Mouse (Mus musculus): ENCODE results near the gene Klra2. TPM values are rescaled to one million over a fixed set of nuclear protein-coding genes. Genes with fewer than 3 reads are reported as not detected.
"Not testable (repeated sequence)": the region's sequence is repeated elsewhere in the genome, so short reads cannot be mapped to it uniquely, and the experiment has no call there.

Gene Klra2
- 0.51 TPM in 1 of 2 replicates, not detected in the other for polyA plus RNA-seq (2015; fragmentation: Nextera tagmentation; extraction: Ambion mirVana)

- Histone ChIP-seq H3K9me3 (replicated peaks) (no peaks in the 10 kb centered on the region), H3K4me3 (replicated peaks) (no peak within 1 kb of the TSS), H3K36me3 (no peaks in the 10 kb centered on the region), H3K27me3 (no peaks in the 10 kb centered on the region), H3K9ac (no peak within 1 kb of the TSS), H3K4me2 (replicated peaks) (no peak within 1 kb of the TSS), H3K4me1 (no peaks in the 10 kb centered on the region), H3K27ac (replicated peaks) (no peak within 1 kb of the TSS)
- WGBS: 82% methylated on average over 2 of the region's 2 CpGs
- no peak for ATAC-seq (ENCODE audit: insufficient number of reproducible peaks, low FRiP score, low TSS enrichment, low read depth)
Observed at GRCm38 (mm10) chr6:131247206-131247605, at the start of gene Klra2. TSS of gene Klra2 (minus strand) at chr6:131247362.

GRCm38 (mm10) chr6:131294435-131295112, 47.4 kb upstream of the Klra2 start:
- no peak overlapping the region for H3K27ac ChIP-seq (replicated peaks)
- H3K9ac ChIP-seq: no peak overlapping the region
- H3K27me3 ChIP-seq: no peaks in the 10 kb centered on the region
- no peak for ATAC-seq (ENCODE audit: insufficient number of reproducible peaks, low FRiP score, low TSS enrichment, low read depth)
- 82% methylated on average over 5 of the region's 5 CpGs for WGBS
- no peak overlapping the region for H3K4me2 ChIP-seq (replicated peaks)
- H3K4me1 ChIP-seq: 0 out of 2 replicates have a peak, but pooled peaks cover 7% of the 10 kb centered on the region
- no peaks in the 10 kb centered on the region for H3K36me3 ChIP-seq
- H3K9me3 ChIP-seq (replicated peaks): no peaks in the 10 kb centered on the region
- H3K4me3 ChIP-seq (replicated peaks): no peak overlapping the region

DNA sequence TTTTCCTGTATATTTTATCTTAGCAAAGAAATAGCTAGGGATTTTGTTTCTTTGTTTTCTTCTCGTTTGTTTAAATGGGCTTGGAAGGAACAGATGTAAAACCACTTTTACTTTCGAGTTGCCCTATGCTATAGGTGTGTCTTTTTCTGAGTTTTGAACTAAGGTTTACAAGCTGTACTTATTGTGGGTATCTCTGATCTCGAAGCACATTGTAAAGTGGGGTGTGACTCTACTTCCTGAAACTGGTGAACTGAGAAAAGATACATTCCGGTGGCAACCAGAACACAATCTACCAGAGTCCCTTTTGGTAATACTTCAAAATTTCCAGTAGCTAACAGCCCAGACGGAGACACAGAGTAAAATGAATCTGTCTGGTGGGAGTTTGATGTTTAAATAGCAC, 46.8 kb upstream of the Klra2 start:
- no peak for ATAC-seq (ENCODE audit: insufficient number of reproducible peaks, low FRiP score, low TSS enrichment, low read depth)
- no peaks in the 10 kb centered on the region for H3K27me3 ChIP-seq
- 0 out of 2 replicates have a peak, but pooled peaks cover 7% of the 10 kb centered on the region for H3K4me1 ChIP-seq
- H3K27ac ChIP-seq (replicated peaks): no peak overlapping the region
- 81% methylated on average over 5 of the region's 5 CpGs for WGBS
- no peak overlapping the region for H3K4me2 ChIP-seq (replicated peaks)
- H3K9ac ChIP-seq: no peak overlapping the region
- no peaks in the 10 kb centered on the region for H3K9me3 ChIP-seq (replicated peaks)
- no peaks in the 10 kb centered on the region for H3K36me3 ChIP-seq
- no peak overlapping the region for H3K4me3 ChIP-seq (replicated peaks)

GRCm38 (mm10) chr6:131292991-131293788, 46.0 kb upstream of the Klra2 start, which contains the start of gene Magohb:
TSS of gene Magohb (minus strand) at chr6:131293244.
- H3K4me3 ChIP-seq (replicated peaks): peak within 1 kb of the TSS; percentile 72
- H3K9ac ChIP-seq: peak within 1 kb of the TSS; percentile 58
- no peaks in the 10 kb centered on the region for H3K9me3 ChIP-seq (replicated peaks)
- H3K4me1 ChIP-seq: 0 out of 2 replicates have a peak, but pooled peaks cover 7% of the 10 kb centered on the region
- 2% methylated on average over 50 of the region's 51 CpGs for WGBS
- H3K27ac ChIP-seq (replicated peaks): peak within 1 kb of the TSS; percentile 68
- peak within 1 kb of the TSS; percentile 59 for H3K4me2 ChIP-seq (replicated peaks)
- peak; percentile 67 for ATAC-seq (ENCODE audit: insufficient number of reproducible peaks, low FRiP score, low TSS enrichment, low read depth)
- no peaks in the 10 kb centered on the region for H3K27me3 ChIP-seq
- H3K36me3 ChIP-seq: peaks cover 2% of the 10 kb centered on the region; the same call in 1 of the 2 replicates

DNA sequence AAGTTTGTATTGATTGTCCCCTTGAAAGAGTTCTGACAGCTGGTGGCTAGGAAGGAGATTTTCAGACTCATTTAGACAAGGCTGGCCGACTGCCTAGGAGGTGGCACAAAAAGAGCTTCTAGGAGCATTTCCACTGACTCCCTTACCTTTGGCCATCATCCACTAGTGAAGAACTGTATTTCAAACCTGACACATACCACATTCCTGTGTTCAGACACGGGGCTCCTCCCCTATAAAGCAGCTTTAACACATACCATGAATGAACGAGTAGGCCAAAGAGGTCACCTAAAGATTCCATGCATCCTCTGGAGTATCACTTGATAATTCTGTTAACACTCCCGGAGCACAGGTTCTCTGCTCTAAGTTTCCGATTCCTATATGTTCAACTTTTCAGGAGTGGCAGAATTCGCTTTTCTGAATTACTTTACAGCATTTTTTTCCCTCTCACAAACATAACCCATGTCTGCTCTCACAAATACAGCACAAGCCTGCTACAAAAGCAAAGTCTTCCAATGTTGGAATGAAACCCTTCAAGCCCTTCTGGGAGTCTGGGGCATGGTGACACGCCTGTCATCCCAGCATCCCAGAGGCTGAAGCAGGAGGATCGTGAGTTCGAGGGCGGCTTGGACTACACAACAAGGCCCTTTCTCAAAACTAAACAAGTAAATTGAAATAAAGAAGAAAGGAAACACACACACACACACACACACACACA, 45.3 kb upstream of the Klra2 start:
- 0 out of 2 replicates have a peak, but pooled peaks have one; percentile 5 for ATAC-seq (ENCODE audit: insufficient number of reproducible peaks, low FRiP score, low TSS enrichment, low read depth)
- Histone ChIP-seq H3K36me3 (peaks cover 5% of the 10 kb centered on the region; the same call in 1 of the 2 replicates), H3K9me3 (replicated peaks) (no peaks in the 10 kb centered on the region), H3K4me2 (replicated peaks) (peak overlapping the region; percentile 59), H3K4me3 (replicated peaks) (peak overlapping the region; percentile 72), H3K9ac (peak overlapping the region; percentile 58), H3K27me3 (no peaks in the 10 kb centered on the region), H3K4me1 (0 out of 2 replicates have a peak, but pooled peaks cover 7% of the 10 kb centered on the region), H3K27ac (replicated peaks) (peak overlapping the region; percentile 68)
- 15% methylated on average over 10 of the region's 10 CpGs for WGBS

GRCm38 (mm10) chr6:131290430-131290829, 43.3 kb upstream of the Klra2 start:
- H3K27ac ChIP-seq (replicated peaks): no peak overlapping the region
- 17% methylated on average over 2 of the region's 2 CpGs for WGBS
- no peak overlapping the region for H3K9ac ChIP-seq

DNA sequence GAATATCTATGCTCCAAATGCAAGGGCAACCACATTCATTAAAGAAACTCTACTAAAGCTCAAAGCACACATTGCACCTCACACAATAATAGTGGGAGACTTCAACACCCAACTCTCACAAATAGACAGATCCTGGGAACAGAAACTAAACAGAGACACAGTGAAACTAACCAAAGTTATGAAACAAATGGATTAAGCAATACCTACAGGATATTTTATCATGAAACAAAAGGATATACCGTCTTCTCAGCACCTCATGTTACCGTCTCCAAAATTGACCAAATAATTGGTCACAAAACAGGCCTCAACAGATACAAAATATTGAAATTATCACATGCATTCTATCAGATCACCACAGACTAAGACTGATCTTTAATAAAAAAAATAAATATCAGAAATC, 31.0 kb upstream of the Klra2 start:
- ATAC-seq (ENCODE audit: insufficient number of reproducible peaks, low FRiP score, low TSS enrichment, low read depth); H3K4me2 ChIP-seq (replicated peaks); H3K9ac ChIP-seq; H3K4me3 ChIP-seq (replicated peaks); H3K36me3 ChIP-seq; H3K4me1 ChIP-seq; H3K27me3 ChIP-seq; H3K9me3 ChIP-seq (replicated peaks); H3K27ac ChIP-seq (replicated peaks): not testable (repeated sequence)
- WGBS: 93% methylated on average over 2 of the region's 2 CpGs

More at GRCm38 (mm10) chr6:131290430-131290829, 43.3 kb upstream of the Klra2 start:
- ATAC-seq (ENCODE audit: insufficient number of reproducible peaks, low FRiP score, low TSS enrichment, low read depth): no peak
- Histone ChIP-seq H3K27me3 (no peaks in the 10 kb centered on the region), H3K4me2 (replicated peaks) (no peak overlapping the region), H3K4me3 (replicated peaks) (no peak overlapping the region), H3K4me1 (0 out of 2 replicates have a peak, but pooled peaks cover 7% of the 10 kb centered on the region), H3K9me3 (replicated peaks) (no peaks in the 10 kb centered on the region), H3K36me3 (peaks cover 14% of the 10 kb centered on the region)

- 73% methylated on average over 4 of the region's 4 CpGs for WGBS
- Histone ChIP-seq H3K4me1 (no peaks in the 10 kb centered on the region), H3K27me3 (no peaks in the 10 kb centered on the region), H3K9me3 (replicated peaks) (no peaks in the 10 kb centered on the region), H3K4me2 (replicated peaks) (no peak overlapping the region), H3K4me3 (replicated peaks) (no peak overlapping the region), H3K36me3 (peaks cover 2% of the 10 kb centered on the region), H3K9ac (no peak overlapping the region), H3K27ac (replicated peaks) (no peak overlapping the region)
- no peak for ATAC-seq (ENCODE audit: insufficient number of reproducible peaks, low FRiP score, low TSS enrichment, low read depth)
Observed at GRCm38 (mm10) chr6:131276659-131277058, 29.5 kb upstream of the Klra2 start.

DNA sequence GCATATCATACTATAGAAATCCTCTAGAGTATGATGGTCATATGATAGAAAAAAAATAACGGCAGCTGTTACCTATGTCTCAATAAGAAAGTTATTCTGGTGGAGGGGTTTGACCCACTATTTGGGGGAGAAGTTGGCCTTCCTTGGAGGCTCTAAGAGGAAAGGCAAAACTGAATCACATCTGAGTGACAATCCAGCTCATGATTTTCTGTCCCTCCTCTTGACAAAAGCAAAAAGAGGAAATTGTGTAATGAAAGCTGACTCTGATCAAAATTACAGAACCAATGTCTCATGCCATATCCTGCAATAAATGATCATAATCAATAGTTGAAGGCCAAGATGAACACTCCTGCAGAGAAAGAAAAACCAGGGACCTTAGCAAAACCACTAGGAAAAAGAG, 25.1 kb upstream of the Klra2 start:
- H3K4me1 ChIP-seq: no peaks in the 10 kb centered on the region
- H3K4me3 ChIP-seq (replicated peaks): no peak overlapping the region
- H3K27ac ChIP-seq (replicated peaks): no peak overlapping the region
- H3K9me3 ChIP-seq (replicated peaks): no peaks in the 10 kb centered on the region
- H3K36me3 ChIP-seq: no peaks in the 10 kb centered on the region
- no peak for ATAC-seq (ENCODE audit: insufficient number of reproducible peaks, low FRiP score, low TSS enrichment, low read depth)
- no peak overlapping the region for H3K9ac ChIP-seq
- H3K4me2 ChIP-seq (replicated peaks): no peak overlapping the region
- WGBS: 86% methylated on average over 1 of the region's 1 CpGs
- no peaks in the 10 kb centered on the region for H3K27me3 ChIP-seq

DNA sequence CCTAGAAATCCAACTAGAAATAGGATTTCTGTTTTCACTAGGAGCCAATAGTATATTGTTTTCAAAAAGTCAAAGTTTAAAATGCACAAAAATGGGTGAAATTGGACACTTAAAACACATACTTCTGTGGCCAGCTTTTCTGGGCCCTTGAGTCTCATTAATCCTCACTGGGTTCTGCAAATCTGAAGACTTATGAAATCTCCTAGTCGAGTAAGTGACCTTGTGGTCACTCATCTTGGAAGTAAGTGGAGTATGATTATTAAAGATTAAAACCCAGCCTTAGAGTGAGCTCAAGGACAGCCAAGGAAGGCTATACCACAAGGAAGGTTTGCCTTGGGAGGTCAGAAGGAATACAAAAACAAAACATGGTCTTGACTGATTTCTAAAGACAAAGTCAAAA, 23.1 kb upstream of the Klra2 start:
- no peak for ATAC-seq (ENCODE audit: insufficient number of reproducible peaks, low FRiP score, low TSS enrichment, low read depth)
- Histone ChIP-seq H3K9me3 (replicated peaks) (no peaks in the 10 kb centered on the region), H3K4me1 (no peaks in the 10 kb centered on the region), H3K4me3 (replicated peaks) (no peak overlapping the region), H3K36me3 (no peaks in the 10 kb centered on the region), H3K27me3 (no peaks in the 10 kb centered on the region), H3K27ac (replicated peaks) (no peak overlapping the region), H3K4me2 (replicated peaks) (no peak overlapping the region), H3K9ac (no peak overlapping the region)
- 56% methylated on average over 1 of the region's 1 CpGs for WGBS

DNA sequence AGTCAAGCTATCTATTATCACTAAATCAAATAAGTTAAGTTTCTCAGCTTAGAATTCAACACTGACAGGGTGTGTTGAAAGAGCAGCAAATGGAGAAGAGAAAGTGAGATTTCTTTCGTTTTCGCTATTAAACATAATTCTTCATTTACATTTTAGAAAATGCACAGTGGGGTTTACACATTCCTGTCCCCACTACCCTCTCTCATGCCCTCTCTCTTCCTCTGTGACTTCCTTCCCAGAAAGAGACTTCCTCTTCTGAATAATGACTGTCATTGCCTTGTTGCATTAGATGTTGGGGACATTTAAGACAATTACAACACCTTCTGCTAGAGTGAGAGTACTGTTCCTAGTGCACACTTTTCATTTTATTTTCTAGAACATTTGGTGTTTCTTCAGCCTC, 22.4 kb upstream of the Klra2 start:
- WGBS: 89% methylated on average over 2 of the region's 2 CpGs
- Histone ChIP-seq H3K36me3 (no peaks in the 10 kb centered on the region), H3K9me3 (replicated peaks) (no peaks in the 10 kb centered on the region), H3K9ac (no peak overlapping the region), H3K27me3 (no peaks in the 10 kb centered on the region), H3K4me1 (no peaks in the 10 kb centered on the region), H3K27ac (replicated peaks) (no peak overlapping the region), H3K4me2 (replicated peaks) (no peak overlapping the region), H3K4me3 (replicated peaks) (no peak overlapping the region)
- no peak for ATAC-seq (ENCODE audit: insufficient number of reproducible peaks, low FRiP score, low TSS enrichment, low read depth)
